Mouse (Mus musculus) forebrain, postnatal 0 days (tissue): ENCODE results near the gene Nsmce1. TPM values are rescaled to one million over a fixed set of nuclear protein-coding genes. Genes with fewer than 3 reads are reported as not detected.

ENCODE experiments used
- ATAC-seq: fragments of 200-750 bp; cut with Nextera tagmentation; 2 replicates; pipeline ENCODE4 v1.8.0; 2017; ENCODE audit warnings: mild to moderate bottlenecking, moderate library complexity
- DNase-seq: peaks from one replicate; pipeline ENCODE4 v3.0.0-alpha.2; 2015
- H3K27ac ChIP-seq: fragments of 300-500 bp; sonication (generic); 2 replicates; pipeline ENCODE4 v1.5.1; 2014; ENCODE audit warnings: low read depth, mild to moderate bottlenecking, antibody characterized with exemption, low read length, moderate library complexity, mixed read lengths
- H3K27me3 ChIP-seq: fragments of 300-500 bp; sonication (generic); 2 replicates; pipeline ENCODE4 v1.6.1; 2014; ENCODE audit warnings: mild to moderate bottlenecking, low read length, mixed read lengths; ENCODE audit not compliant: insufficient read depth
- H3K36me3 ChIP-seq: fragments of 300-500 bp; sonication (generic); 2 replicates; pipeline ENCODE4 v1.6.1; 2014; ENCODE audit warnings: mild to moderate bottlenecking, moderate library complexity; ENCODE audit not compliant: insufficient read depth
- H3K4me1 ChIP-seq: fragments of 300-500 bp; sonication (generic); 2 replicates; pipeline ENCODE4 v1.6.1; 2014; ENCODE audit warnings: antibody characterized with exemption; ENCODE audit not compliant: insufficient read depth
- H3K4me2 ChIP-seq: fragments of 300-500 bp; sonication (generic); 2 replicates; pipeline ENCODE4 v1.6.1; 2014; ENCODE audit warnings: low read depth, mild to moderate bottlenecking, moderate library complexity
- H3K4me3 ChIP-seq: fragments of 300-500 bp; sonication (generic); 2 replicates; pipeline ENCODE4 v1.5.1; 2014; ENCODE audit warnings: low read depth, low read length, mixed read lengths
- H3K9ac ChIP-seq: fragments of 300-500 bp; sonication (generic); 2 replicates; pipeline ENCODE4 v1.6.1; 2014; ENCODE audit warnings: mild to moderate bottlenecking
- H3K9me3 ChIP-seq: fragments of 300-500 bp; sonication (generic); 2 replicates; pipeline ENCODE4 v1.6.1; 2016; ENCODE audit warnings: low read length
- CTCF ChIP-seq: sonication (generic); IDR thresholded peaks from 2 replicates; pipeline ENCODE4 v1.5.1; 2016; ENCODE audit warnings: antibody characterized with exemption, control low read depth, low read depth
- WGBS: fragments of 180-500 bp; shearing (Covaris S2); extraction: QIAGEN DNeasy Blood & Tissue Kit; methylation state at CpG from one replicate; pipeline ENCODE4 v1.1.7; 2014; 5-methylcytosine and 5-hydroxymethylcytosine counted together
- polyA plus RNA-seq: library from polyadenylated mRNA; unstranded; fragments of >200 nt; fragmentation: Nextera tagmentation; extraction: Ambion mirVana; gene quantifications from 2 replicates; pipeline ENCODE4 v1.2.1, GENCODE M21; 2015
- total RNA-seq: library from RNA; depleted of rRNA; stranded (reverse); fragments of >200 nt; gene quantifications from 2 replicates; pipeline ENCODE4 v1.2.3, GENCODE M21; 2014

Gene Nsmce1
- total and polyA plus RNA-seq, 2 experiments from 2014 or later = 43.3 to 107 TPM

GRCm38 (mm10) chr7:125482339-125482738, 9.1 kb downstream of the Nsmce1 start:
- no peak overlapping the region for H3K4me3 ChIP-seq
- WGBS = 91% methylated on average over 3 of the region's 3 CpGs
- H3K36me3 ChIP-seq = peaks cover 27% of the 10 kb centered on the region
- H3K27ac ChIP-seq = no peak overlapping the region
- no peaks in the 10 kb centered on the region for H3K9me3 ChIP-seq
- no peak for TF ChIP-seq CTCF
- no peak for DNase-seq
- H3K4me1 ChIP-seq = no peaks in the 10 kb centered on the region
- H3K9ac ChIP-seq = no peak overlapping the region
- no peaks in the 10 kb centered on the region for H3K27me3 ChIP-seq
- ATAC-seq = no peak
- no peak overlapping the region for H3K4me2 ChIP-seq

GRCm38 (mm10) chr7:125480518-125480917, 10.9 kb downstream of the Nsmce1 start:
- Histone ChIP-seq H3K27ac (no peak overlapping the region), H3K9me3 (no peaks in the 10 kb centered on the region), H3K4me1 (no peaks in the 10 kb centered on the region; the same call in 1 of the 2 replicates), H3K9ac (no peak overlapping the region), H3K4me3 (no peak overlapping the region), H3K27me3 (no peaks in the 10 kb centered on the region), H3K4me2 (no peak overlapping the region), H3K36me3 (peaks cover 30% of the 10 kb centered on the region)
- 93% methylated on average over 4 of the region's 4 CpGs for WGBS
- no peak for ATAC-seq
- no peak for TF ChIP-seq CTCF
- DNase-seq = no peak

- no peak for TF ChIP-seq CTCF
- WGBS = 81% methylated on average over 7 of the region's 7 CpGs
- ATAC-seq (no peak), DNase-seq (no peak)
- H3K4me2 ChIP-seq = no peak overlapping the region
- H3K9me3 ChIP-seq = no peaks in the 10 kb centered on the region
- H3K27ac ChIP-seq = no peak overlapping the region
- no peaks in the 10 kb centered on the region for H3K27me3 ChIP-seq
- no peak overlapping the region for H3K9ac ChIP-seq
- peaks cover 18% of the 10 kb centered on the region for H3K36me3 ChIP-seq
- no peaks in the 10 kb centered on the region; the same call in 1 of the 2 replicates for H3K4me1 ChIP-seq
- H3K4me3 ChIP-seq = no peak overlapping the region
Observed at GRCm38 (mm10) chr7:125478391-125478984, 12.9 kb downstream of the Nsmce1 start.

GRCm38 (mm10) chr7:125475601-125476251, 15.7 kb downstream of the Nsmce1 start:
- Histone ChIP-seq H3K36me3 (peaks cover 16% of the 10 kb centered on the region), H3K9me3 (no peaks in the 10 kb centered on the region), H3K27me3 (no peaks in the 10 kb centered on the region), H3K27ac (peak overlapping the region; percentile 30; the same call in 1 of the 2 replicates), H3K4me1 (no peaks in the 10 kb centered on the region; the same call in 1 of the 2 replicates), H3K4me2 (no peak overlapping the region), H3K9ac (no peak overlapping the region), H3K4me3 (no peak overlapping the region)
- WGBS = 27% methylated on average over 11 of the region's 11 CpGs
- ATAC-seq (peak; percentile 70), DNase-seq (peak; percentile 37)
- TF ChIP-seq CTCF = peak; percentile 19; the same call in 1 of the 2 replicates

- no peak overlapping the region for H3K27ac ChIP-seq
- no peak overlapping the region for H3K4me3 ChIP-seq
- TF ChIP-seq CTCF = no peak
- H3K36me3 ChIP-seq = peaks cover 14% of the 10 kb centered on the region
- H3K9ac ChIP-seq = no peak overlapping the region
- H3K4me1 ChIP-seq = no peaks in the 10 kb centered on the region; the same call in 1 of the 2 replicates
- no peak overlapping the region for H3K4me2 ChIP-seq
- no peak for ATAC-seq
- 78% methylated on average over 4 of the region's 4 CpGs for WGBS
- no peaks in the 10 kb centered on the region for H3K27me3 ChIP-seq
- no peaks in the 10 kb centered on the region for H3K9me3 ChIP-seq
- DNase-seq = no peak
Observed at GRCm38 (mm10) chr7:125474535-125474934, 16.9 kb downstream of the Nsmce1 start.

DNA sequence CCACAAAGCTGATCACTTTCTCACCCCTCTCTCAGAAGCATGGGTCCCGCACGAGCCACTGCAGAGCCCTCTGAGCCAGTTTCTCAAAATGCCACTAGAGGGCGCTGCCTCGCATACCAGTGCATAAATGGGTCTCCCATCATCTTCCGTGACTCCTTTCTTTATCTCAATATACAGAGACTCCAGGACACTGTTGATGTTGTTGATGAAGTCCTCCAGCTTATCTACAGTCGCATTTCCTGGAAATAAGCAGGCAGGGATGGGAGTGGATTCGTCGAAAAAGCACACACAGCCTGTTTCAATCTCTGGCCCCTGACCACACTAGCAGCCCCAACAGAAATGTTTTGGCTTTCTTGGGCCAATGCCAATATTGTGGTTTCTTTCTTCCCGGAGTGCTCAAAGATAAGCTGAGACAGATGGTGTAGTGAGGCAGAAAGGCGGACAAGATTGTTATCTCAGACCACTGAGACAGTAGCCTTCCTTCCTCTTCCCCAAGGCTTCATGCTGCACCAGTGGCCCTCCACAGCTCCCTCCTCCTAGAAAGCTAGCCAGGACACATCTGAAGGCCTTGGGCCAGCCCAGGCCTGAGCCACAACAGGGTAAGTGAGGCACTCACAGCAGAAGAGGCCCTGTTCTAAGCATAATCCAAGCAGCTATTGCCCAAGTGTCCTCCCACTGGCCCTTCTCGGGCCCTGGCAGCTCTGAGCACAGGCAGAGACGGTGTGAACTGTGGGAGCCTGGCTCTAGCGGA, 19.2 kb downstream of the Nsmce1 start:
- peak; percentile 83 for ATAC-seq
- Histone ChIP-seq H3K4me2 (no peak overlapping the region), H3K9me3 (no peaks in the 10 kb centered on the region), H3K4me3 (no peak overlapping the region), H3K9ac (no peak overlapping the region; the same call in 1 of the 2 replicates), H3K27ac (peak overlapping the region; percentile 24; the same call in 1 of the 2 replicates), H3K36me3 (peaks cover 31% of the 10 kb centered on the region), H3K27me3 (no peaks in the 10 kb centered on the region), H3K4me1 (no peaks in the 10 kb centered on the region; the same call in 1 of the 2 replicates)
- 28% methylated on average over 13 of the region's 13 CpGs for WGBS
- DNase-seq = peak; percentile 88
- TF ChIP-seq CTCF = peak; percentile 95

DNA sequence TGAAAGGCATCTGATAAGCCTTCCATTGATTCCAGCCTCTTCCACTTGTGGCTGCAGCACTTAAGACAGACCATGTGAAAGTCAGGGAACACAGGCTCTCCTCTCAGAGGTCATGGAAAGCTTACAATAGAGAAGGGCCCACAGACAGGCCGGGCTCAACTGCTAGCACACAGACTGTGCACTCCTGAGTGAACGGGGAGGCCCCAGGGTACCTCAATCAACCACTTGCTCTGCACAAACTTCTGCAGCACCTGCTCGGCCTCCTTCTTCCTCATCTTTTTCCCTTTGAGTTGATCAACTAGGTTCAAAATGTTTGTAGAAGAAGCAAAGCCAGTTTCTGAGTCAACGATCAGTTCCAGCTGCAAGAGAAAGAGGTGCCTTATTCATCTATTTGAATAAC, 20.5 kb downstream of the Nsmce1 start:
- H3K27me3 ChIP-seq = no peaks in the 10 kb centered on the region
- no peak for TF ChIP-seq CTCF
- ATAC-seq (no peak), DNase-seq (no peak)
- WGBS = 91% methylated on average over 4 of the region's 4 CpGs
- H3K36me3 ChIP-seq = peaks cover 40% of the 10 kb centered on the region
- H3K4me3 ChIP-seq = no peak overlapping the region
- no peak overlapping the region for H3K4me2 ChIP-seq
- H3K9me3 ChIP-seq = no peaks in the 10 kb centered on the region
- H3K4me1 ChIP-seq = no peaks in the 10 kb centered on the region
- H3K27ac ChIP-seq = no peak overlapping the region
- H3K9ac ChIP-seq = no peak overlapping the region
